Mouse (Mus musculus): Measurements from ENCODE around the gene Herpud1. TPM values are rescaled to one million over a fixed set of nuclear protein-coding genes. Genes with fewer than 3 reads are reported as not detected.

The Herpud1 gene
- total RNA-seq, 2 experiments from 2014 or later, result 168 to 178 TPM

- DNase-seq, result peak in 1 of 2 experiments; percentile 24
- intact Hi-C loops (cut with DNase I), result no loop called here
Observed at GRCm38 (mm10) chr8:94365410-94365981, 20.7 kb upstream of the Herpud1 start.

GRCm38 (mm10) chr8:94370839-94371238, 15.4 kb upstream of the Herpud1 start:
- intact Hi-C loops (cut with DNase I), result no loop called here
- no peak for DNase-seq

- intact Hi-C loops (cut with DNase I), result no loop called here
- DNase-seq, result no peak
Observed at GRCm38 (mm10) chr8:94372955-94373599, 13.2 kb upstream of the Herpud1 start.

GRCm38 (mm10) chr8:94375551-94375991, 10.7 kb upstream of the Herpud1 start:
- intact Hi-C loops (cut with DNase I), result no loop called here

GRCm38 (mm10) chr8:94376176-94376575, 10.1 kb upstream of the Herpud1 start:
- no peak for DNase-seq
- intact Hi-C loops (cut with DNase I), result no loop called here

More at GRCm38 (mm10) chr8:94375551-94375991, 10.7 kb upstream of the Herpud1 start:
- DNase-seq, result no peak

GRCm38 (mm10) chr8:94376580-94376979, 9.7 kb upstream of the Herpud1 start:
- intact Hi-C loops (cut with DNase I), result no loop called here
- DNase-seq, result no peak

GRCm38 (mm10) chr8:94377031-94377430, 9.2 kb upstream of the Herpud1 start:
- no peak for DNase-seq

GRCm38 (mm10) chr8:94377714-94378205, 8.5 kb upstream of the Herpud1 start:
- intact Hi-C loops (cut with DNase I), result no loop called here

More at GRCm38 (mm10) chr8:94377031-94377430, 9.2 kb upstream of the Herpud1 start:
- intact Hi-C loops (cut with DNase I), result no loop called here

GRCm38 (mm10) chr8:94378763-94379415, 7.3 kb upstream of the Herpud1 start:
- intact Hi-C loops (cut with DNase I), result no loop called here

More at GRCm38 (mm10) chr8:94377714-94378205, 8.5 kb upstream of the Herpud1 start:
- DNase-seq, result peak; percentile 68

GRCm38 (mm10) chr8:94379686-94380085, 6.6 kb upstream of the Herpud1 start:
- DNase-seq, result no peak
- intact Hi-C loops (cut with DNase I), result no loop called here

More at GRCm38 (mm10) chr8:94378763-94379415, 7.3 kb upstream of the Herpud1 start:
- no peak for DNase-seq

GRCm38 (mm10) chr8:94384166-94384565, 2.1 kb upstream of the Herpud1 start:
- DNase-seq, result no peak
- intact Hi-C loops (cut with DNase I), result no loop called here

GRCm38 (mm10) chr8:94385506-94386213, 578 bp upstream of the Herpud1 start:
- intact Hi-C loops (cut with DNase I), result loop anchor here (1.0 kb wide), 1 partner anchor 22 kb away; no protein-coding TSS in a partner anchor

GRCm38 (mm10) chr8:94387027-94387684, 918 bp downstream of the Herpud1 start:
- intact Hi-C loops (cut with DNase I), result no loop called here
- DNase-seq, result peak; percentile 82 to 83

More at GRCm38 (mm10) chr8:94385506-94386213, 578 bp upstream of the Herpud1 start:
- DNase-seq, result no peak

- intact Hi-C loops (cut with DNase I), result no loop called here
- no peak for DNase-seq
Observed at GRCm38 (mm10) chr8:94387785-94388184, 1.5 kb downstream of the Herpud1 start.

GRCm38 (mm10) chr8:94389531-94389930, 3.3 kb downstream of the Herpud1 start:
- intact Hi-C loops (cut with DNase I), result no loop called here
- no peak for DNase-seq

- intact Hi-C loops (cut with DNase I), result no loop called here
- no peak for DNase-seq
Observed at GRCm38 (mm10) chr8:94390429-94390828, 4.2 kb downstream of the Herpud1 start.

- no peak for DNase-seq
- intact Hi-C loops (cut with DNase I), result no loop called here
Observed at GRCm38 (mm10) chr8:94390910-94391309, 4.7 kb downstream of the Herpud1 start.

- intact Hi-C loops (cut with DNase I), result no loop called here
Observed at GRCm38 (mm10) chr8:94392147-94392546, 5.9 kb downstream of the Herpud1 start.

GRCm38 (mm10) chr8:94392648-94393047, 6.4 kb downstream of the Herpud1 start:
- intact Hi-C loops (cut with DNase I), result no loop called here
- DNase-seq, result no peak

More at GRCm38 (mm10) chr8:94392147-94392546, 5.9 kb downstream of the Herpud1 start:
- DNase-seq, result peak; percentile 44 to 68

Data from heart, postnatal 14 days (tissue).